Mouse (Mus musculus): ENCODE results near the gene Aldh3b1.

DNA sequence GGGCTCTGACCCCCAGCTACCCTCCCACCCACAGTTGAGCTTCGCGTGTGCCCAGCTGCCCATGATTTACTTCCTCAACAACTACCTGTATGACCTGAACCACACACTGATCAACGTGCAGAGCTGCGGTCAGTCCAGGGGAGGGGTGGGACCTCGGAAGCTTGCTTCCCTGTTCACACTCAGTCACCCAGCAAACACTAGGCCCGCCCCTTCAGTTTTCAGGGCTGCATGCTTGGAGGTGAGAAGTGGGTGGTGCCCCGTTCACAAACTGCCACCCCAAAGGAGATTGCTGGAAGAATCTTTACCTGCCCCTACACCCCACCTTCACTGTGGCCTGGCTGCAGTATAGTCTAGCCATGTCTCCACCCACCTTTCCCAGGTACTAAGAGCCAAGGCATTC is 12.7 kb upstream of the Aldh3b1 start:
- TF ChIP-seq CTCF (IDR thresholded peaks at IDR 0.05; ENCODE audit: control insufficient read depth, insufficient read depth, low read length) (no peak), POLR2A (IDR thresholded peaks at IDR 0.05; ENCODE audit: borderline replicate concordance, control insufficient read depth, low read depth, low read length) (no peak)
